Mouse (Mus musculus): ENCODE data around the gene Gm20388. TPM values are rescaled to one million over a fixed set of nuclear protein-coding genes. Genes with fewer than 3 reads are reported as not detected.

Gm20388 gene
- polyA plus RNA-seq, 1 experiment from 2014 or later, result not detected

DNA sequence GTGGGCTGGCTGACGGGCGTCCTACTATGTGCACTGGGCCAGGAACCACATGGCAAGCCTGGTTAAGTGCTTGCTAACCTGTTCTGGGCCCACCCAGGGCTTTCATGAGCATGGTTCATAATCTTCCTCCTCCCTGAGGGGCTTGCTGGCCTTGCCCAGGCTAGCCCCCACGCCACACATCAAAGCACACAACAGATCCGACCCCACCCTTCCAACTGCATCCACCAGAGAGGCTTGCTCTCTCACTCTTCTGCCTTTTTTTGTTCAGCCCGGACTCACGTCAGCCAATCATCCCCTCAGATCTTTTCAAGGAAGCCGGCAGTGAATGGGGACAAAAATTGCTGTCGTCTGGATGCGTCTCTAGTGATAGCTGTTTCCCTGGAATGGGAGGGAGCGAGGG lies 430.5 kb downstream of the Gm20388 start:
- Histone ChIP-seq H3K4me2 (no peak overlapping the region), H3K36me3 (no peaks in the 10 kb centered on the region), H3K27ac (replicated peaks) (no peak overlapping the region), H3K27me3 (replicated peaks) (no peaks in the 10 kb centered on the region), H3K4me1 (peaks cover 51% of the 10 kb centered on the region), H3K4me3 (no peak overlapping the region), H3K9me3 (no peaks in the 10 kb centered on the region), H3K9ac (no peak overlapping the region)
- no peak for ATAC-seq (ENCODE audit: extremely low read depth, insufficient number of reproducible peaks, low FRiP score, low TSS enrichment)
- 70% methylated on average over 10 of the region's 10 CpGs for WGBS

DNA sequence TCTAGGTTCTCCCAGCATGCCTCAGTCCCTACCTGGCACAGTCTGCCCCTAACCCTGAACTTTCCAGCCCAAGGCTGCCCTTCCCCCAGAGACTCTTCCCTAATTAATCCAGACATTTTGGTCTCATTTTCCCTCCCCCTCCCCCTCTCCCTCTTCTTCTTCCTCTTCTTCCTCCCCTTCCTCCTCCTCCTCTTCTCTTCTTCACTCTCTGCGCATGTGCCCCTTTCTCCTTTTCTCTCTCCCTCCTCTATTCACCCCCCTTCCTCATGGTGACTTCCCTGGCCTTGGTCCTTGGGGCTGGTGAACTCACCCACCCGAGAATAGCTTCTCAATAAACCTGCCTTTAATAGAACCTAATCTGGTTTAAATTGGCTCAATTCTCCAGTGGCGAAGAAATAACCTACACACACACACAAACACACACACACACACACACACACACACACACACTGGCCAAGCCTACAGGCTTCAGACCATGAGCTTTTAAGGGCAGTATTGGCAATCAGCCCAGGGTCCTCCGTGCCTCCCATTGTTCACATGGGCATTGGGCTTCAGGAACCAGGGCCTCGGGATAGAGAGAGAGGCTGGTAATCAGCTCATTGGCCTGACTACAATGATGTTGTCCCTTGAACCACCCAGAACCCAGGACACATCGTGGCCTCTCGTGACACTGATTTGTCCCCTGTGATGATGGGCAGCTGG lies 432.4 kb downstream of the Gm20388 start:
- no peak for ATAC-seq (ENCODE audit: extremely low read depth, insufficient number of reproducible peaks, low FRiP score, low TSS enrichment)
- H3K4me2 ChIP-seq, result no peak overlapping the region
- H3K9ac ChIP-seq, result peak overlapping the region; percentile 47
- H3K4me3 ChIP-seq, result no peak overlapping the region
- H3K9me3 ChIP-seq, result no peaks in the 10 kb centered on the region
- peaks cover 3% of the 10 kb centered on the region; the same call in 1 of the 2 replicates for H3K27me3 ChIP-seq (replicated peaks)
- H3K27ac ChIP-seq (replicated peaks), result no peak overlapping the region
- H3K36me3 ChIP-seq, result no peaks in the 10 kb centered on the region
- WGBS, result 60% methylated on average over 7 of the region's 7 CpGs
- H3K4me1 ChIP-seq, result peaks cover 63% of the 10 kb centered on the region

DNA sequence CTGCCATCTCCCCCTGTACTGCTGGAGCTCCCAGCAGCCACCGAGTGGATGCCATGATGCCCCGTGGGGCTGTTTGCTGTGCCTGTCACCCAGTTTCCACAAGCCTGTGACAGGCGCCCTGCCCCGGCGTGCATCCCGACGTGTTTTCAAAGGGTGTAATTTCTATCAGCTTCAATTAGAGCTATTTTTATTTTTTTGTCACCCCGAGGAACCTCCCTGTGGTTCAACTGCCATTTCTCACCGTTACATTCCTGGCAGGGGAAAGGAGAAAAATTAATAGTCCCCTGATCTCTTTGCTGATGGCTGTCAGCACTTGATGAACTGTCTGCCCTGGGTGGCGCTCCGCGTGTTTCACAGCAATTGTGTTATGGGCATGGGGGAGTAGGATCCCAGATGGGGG lies 432.9 kb downstream of the Gm20388 start:
- no peak for ATAC-seq (ENCODE audit: extremely low read depth, insufficient number of reproducible peaks, low FRiP score, low TSS enrichment)
- H3K4me1 ChIP-seq, result peaks cover 63% of the 10 kb centered on the region

DNA sequence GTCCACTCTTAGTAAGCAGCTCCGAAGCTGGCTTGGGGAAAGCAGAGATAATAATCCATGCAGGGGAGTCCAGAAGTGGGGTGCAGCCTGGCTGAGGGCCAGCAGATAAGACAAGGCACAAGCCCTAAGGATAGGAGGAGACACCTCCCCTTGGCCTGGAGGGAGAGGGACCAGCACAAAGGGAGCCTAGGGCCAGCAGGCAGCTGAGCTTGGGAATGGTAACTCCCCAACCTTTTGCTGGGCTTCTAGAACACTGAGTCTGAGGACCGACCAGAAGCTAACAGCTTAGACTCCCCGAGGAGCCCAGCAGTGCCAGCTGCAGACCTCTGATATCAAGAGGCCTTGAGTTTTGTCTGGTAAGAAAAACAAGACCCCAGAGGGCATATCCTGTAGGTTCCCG lies 433.5 kb downstream of the Gm20388 start:
- no peak overlapping the region for H3K4me2 ChIP-seq
- peaks cover 61% of the 10 kb centered on the region for H3K4me1 ChIP-seq
- H3K9ac ChIP-seq, result peak overlapping the region; percentile 39; the same call in 1 of the 2 replicates
- ATAC-seq (ENCODE audit: extremely low read depth, insufficient number of reproducible peaks, low FRiP score, low TSS enrichment), result no peak
- 11% methylated on average over 4 of the region's 4 CpGs for WGBS
- H3K4me3 ChIP-seq, result no peak overlapping the region
- no peaks in the 10 kb centered on the region for H3K9me3 ChIP-seq
- H3K27ac ChIP-seq (replicated peaks), result no peak overlapping the region
- H3K27me3 ChIP-seq (replicated peaks), result peaks cover 5% of the 10 kb centered on the region; the same call in 1 of the 2 replicates
- H3K36me3 ChIP-seq, result no peaks in the 10 kb centered on the region

More for the DNA sequence above, 432.9 kb downstream of the Gm20388 start:
- Histone ChIP-seq H3K27ac (replicated peaks) (no peak overlapping the region), H3K4me2 (no peak overlapping the region), H3K36me3 (no peaks in the 10 kb centered on the region), H3K9me3 (no peaks in the 10 kb centered on the region), H3K27me3 (replicated peaks) (peaks cover 5% of the 10 kb centered on the region; the same call in 1 of the 2 replicates), H3K4me3 (no peak overlapping the region), H3K9ac (peak overlapping the region; percentile 47; the same call in 1 of the 2 replicates)
- WGBS, result 67% methylated on average over 12 of the region's 12 CpGs

DNA sequence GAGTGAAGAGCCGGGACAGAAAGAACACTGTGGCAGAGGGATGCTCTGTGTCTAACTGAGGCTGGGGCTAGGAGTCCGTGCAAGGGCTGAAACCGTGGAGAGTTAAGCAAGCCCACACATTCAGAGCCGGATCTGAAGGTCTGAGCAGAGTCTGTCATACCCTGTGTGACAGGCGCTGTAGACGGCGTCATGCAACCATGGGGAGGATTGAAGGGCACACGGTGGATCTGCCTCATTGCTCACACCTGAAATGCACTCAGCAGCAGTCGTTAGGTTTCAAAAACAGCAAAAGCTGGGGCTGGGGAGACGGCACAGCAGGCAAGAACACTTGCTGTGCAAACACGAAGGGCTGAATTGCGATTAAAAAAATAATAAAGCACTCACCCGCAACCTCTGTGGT lies 433.9 kb downstream of the Gm20388 start:
- Histone ChIP-seq H3K4me3 (no peak overlapping the region), H3K36me3 (no peaks in the 10 kb centered on the region), H3K4me2 (no peak overlapping the region), H3K27ac (replicated peaks) (no peak overlapping the region), H3K4me1 (peaks cover 57% of the 10 kb centered on the region), H3K9me3 (no peaks in the 10 kb centered on the region), H3K9ac (peak overlapping the region; percentile 39; the same call in 1 of the 2 replicates), H3K27me3 (replicated peaks) (peaks cover 5% of the 10 kb centered on the region; the same call in 1 of the 2 replicates)
- ATAC-seq (ENCODE audit: extremely low read depth, insufficient number of reproducible peaks, low FRiP score, low TSS enrichment), result no peak
- 39% methylated on average over 13 of the region's 13 CpGs for WGBS

DNA sequence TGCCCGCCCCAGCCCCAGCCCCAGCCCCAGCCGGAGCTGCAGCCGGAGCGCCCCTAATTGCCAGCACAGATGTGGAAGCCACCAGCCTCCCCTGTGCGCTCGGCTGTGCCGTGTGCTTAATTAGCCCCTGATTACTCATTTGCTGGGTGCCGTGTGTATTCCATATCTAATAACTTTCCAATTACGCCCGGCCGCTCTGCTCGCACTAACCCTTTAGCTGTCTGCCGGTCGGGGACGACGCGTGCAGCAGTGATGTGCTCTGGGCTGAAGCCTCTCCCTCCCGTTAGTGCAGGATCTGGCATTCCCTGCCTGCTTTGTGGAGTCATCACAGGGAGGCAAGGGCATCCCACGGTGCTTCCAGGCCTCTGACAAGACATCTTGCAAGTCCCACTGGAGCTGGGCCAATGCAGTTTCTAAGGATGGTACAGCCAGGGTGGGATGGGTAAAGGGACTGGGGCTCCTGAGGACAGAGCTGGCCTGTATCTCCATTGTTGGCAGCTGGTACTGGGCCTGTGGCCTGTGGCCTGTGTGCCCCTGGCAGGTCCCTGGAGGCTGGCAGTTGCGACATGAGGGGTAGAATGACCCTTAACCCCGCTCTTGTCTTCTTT lies 437.2 kb downstream of the Gm20388 start:
- peaks cover 45% of the 10 kb centered on the region for H3K4me1 ChIP-seq
- ATAC-seq (ENCODE audit: extremely low read depth, insufficient number of reproducible peaks, low FRiP score, low TSS enrichment), result no peak
- H3K9ac ChIP-seq, result no peak overlapping the region
- no peak overlapping the region for H3K27ac ChIP-seq (replicated peaks)
- H3K36me3 ChIP-seq, result no peaks in the 10 kb centered on the region
- 84% methylated on average over 21 of the region's 21 CpGs for WGBS
- peaks cover 9% of the 10 kb centered on the region; the same call in 1 of the 2 replicates for H3K27me3 ChIP-seq (replicated peaks)
- H3K4me2 ChIP-seq, result no peak overlapping the region
- no peaks in the 10 kb centered on the region for H3K9me3 ChIP-seq
- no peak overlapping the region for H3K4me3 ChIP-seq

DNA sequence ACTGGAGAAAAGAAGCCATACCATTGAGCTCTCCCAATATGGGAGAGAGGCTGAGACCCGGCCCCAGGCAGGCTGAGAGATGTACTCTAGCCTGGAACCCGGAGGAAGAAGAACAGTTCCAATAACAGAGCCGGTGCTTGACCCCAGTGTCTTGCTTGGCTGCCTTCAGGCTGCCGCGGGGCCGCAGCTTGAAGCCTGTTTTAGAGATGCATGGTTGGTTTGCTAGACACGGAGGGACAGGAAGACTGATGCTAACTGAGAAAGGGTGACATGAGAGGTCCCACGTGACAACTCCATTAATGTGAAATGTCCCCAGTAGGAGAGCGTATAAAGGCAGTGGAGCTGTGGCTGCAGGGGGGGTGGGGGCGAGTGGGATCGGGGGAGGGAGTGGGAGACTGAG lies 438.3 kb downstream of the Gm20388 start:
- 58% methylated on average over 11 of the region's 11 CpGs for WGBS
- no peak for ATAC-seq (ENCODE audit: extremely low read depth, insufficient number of reproducible peaks, low FRiP score, low TSS enrichment)
- no peaks in the 10 kb centered on the region for H3K36me3 ChIP-seq
- no peak overlapping the region for H3K27ac ChIP-seq (replicated peaks)
- H3K4me2 ChIP-seq, result no peak overlapping the region
- peaks cover 40% of the 10 kb centered on the region for H3K4me1 ChIP-seq
- H3K9ac ChIP-seq, result 0 out of 2 replicates have a peak overlapping the region, but pooled peaks have one; percentile 8
- peaks cover 15% of the 10 kb centered on the region; the same call in 1 of the 2 replicates for H3K27me3 ChIP-seq (replicated peaks)
- H3K4me3 ChIP-seq, result no peak overlapping the region
- no peaks in the 10 kb centered on the region for H3K9me3 ChIP-seq

DNA sequence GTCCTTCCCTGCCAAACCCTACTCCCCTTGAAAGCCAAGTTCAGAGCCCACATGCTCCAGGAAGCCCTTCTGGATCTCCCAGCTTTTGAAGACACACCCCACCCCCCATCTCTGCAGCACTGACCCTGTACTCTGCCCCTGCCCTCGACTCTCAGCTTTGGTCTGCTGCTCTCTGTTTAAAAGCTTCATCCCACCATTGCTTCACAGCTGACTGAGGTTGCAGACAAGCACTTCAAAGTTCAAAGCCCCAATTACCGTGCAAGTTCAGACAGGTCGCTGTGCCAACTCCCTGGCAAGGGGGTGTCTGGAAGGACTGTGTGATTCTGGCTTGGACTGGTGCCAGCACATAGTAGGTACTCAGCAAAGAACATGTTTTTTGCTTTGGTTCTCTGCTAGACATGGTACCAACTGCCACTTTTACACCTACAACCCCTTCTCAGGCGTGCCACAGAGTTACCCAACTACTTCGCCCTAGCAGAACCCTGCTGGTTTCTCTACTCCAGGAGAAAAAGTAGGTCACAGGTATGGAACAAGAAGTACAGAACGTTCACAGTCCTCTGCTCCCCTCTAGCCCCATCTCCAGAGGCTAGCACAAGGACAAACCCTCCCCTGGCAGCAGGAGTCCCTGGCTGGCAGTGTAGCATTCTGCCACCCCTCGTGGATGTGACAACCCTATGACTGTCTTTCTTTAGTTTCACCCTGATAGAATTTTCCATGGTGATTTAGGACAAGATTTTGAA lies 440.9 kb downstream of the Gm20388 start:
- Histone ChIP-seq H3K9me3 (no peaks in the 10 kb centered on the region), H3K4me2 (no peak overlapping the region), H3K27me3 (replicated peaks) (peaks cover 15% of the 10 kb centered on the region; the same call in 1 of the 2 replicates), H3K4me1 (peaks cover 31% of the 10 kb centered on the region), H3K36me3 (no peaks in the 10 kb centered on the region), H3K9ac (no peak overlapping the region), H3K27ac (replicated peaks) (no peak overlapping the region), H3K4me3 (no peak overlapping the region)
- WGBS, result 57% methylated on average over 7 of the region's 7 CpGs
- no peak for ATAC-seq (ENCODE audit: extremely low read depth, insufficient number of reproducible peaks, low FRiP score, low TSS enrichment)

DNA sequence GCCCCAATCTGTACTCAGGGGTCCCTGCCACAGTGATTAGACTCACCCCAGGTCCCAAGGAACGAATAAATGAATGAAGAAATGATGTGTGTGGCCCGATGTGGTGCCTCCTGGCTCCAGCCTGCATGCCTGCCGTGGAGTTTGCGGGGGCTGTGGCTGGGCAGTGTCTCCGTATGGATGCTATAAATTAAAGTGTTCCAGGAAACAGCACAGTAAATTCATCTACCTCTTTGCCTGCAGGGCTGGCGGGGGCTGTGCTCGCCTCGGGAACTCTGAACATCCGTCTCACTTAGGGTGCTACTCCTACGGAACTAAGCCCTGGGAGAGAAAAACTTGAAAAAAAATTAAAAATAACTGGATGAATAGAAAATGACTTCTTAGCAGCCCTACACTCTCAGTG lies 441.5 kb downstream of the Gm20388 start:
- no peak overlapping the region for H3K9ac ChIP-seq
- no peaks in the 10 kb centered on the region for H3K9me3 ChIP-seq
- no peak overlapping the region for H3K27ac ChIP-seq (replicated peaks)
- H3K27me3 ChIP-seq (replicated peaks), result peaks cover 15% of the 10 kb centered on the region; the same call in 1 of the 2 replicates
- peaks cover 25% of the 10 kb centered on the region for H3K4me1 ChIP-seq
- ATAC-seq (ENCODE audit: extremely low read depth, insufficient number of reproducible peaks, low FRiP score, low TSS enrichment), result no peak
- WGBS, result 66% methylated on average over 10 of the region's 10 CpGs
- H3K4me3 ChIP-seq, result no peak overlapping the region
- no peak overlapping the region for H3K4me2 ChIP-seq
- no peaks in the 10 kb centered on the region for H3K36me3 ChIP-seq

DNA sequence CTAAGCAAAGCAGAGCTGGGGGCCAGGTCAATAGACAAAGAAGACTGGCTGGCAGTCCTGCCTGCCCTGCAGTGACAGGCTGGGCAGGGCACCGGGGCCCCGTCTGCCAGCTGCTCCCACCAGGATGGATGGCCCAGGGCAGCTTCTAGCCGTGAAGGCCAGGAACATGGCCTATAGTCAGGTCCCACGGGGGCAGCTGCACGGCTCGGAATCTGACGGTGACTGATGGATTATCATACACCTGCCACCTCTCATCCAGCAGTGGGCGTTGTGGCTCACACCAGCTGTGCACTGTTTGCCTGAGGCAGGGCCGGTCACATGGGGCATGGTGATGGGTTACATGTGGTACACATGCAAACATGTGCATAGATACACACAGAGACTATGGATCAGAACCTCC lies 445.4 kb downstream of the Gm20388 start:
- Histone ChIP-seq H3K9me3 (no peaks in the 10 kb centered on the region), H3K27ac (replicated peaks) (no peak overlapping the region), H3K4me3 (no peak overlapping the region), H3K4me2 (no peak overlapping the region), H3K27me3 (replicated peaks) (peaks cover 14% of the 10 kb centered on the region; the same call in 1 of the 2 replicates), H3K36me3 (no peaks in the 10 kb centered on the region), H3K9ac (no peak overlapping the region), H3K4me1 (peaks cover 24% of the 10 kb centered on the region)
- WGBS, result 72% methylated on average over 9 of the region's 9 CpGs
- ATAC-seq (ENCODE audit: extremely low read depth, insufficient number of reproducible peaks, low FRiP score, low TSS enrichment), result no peak

DNA sequence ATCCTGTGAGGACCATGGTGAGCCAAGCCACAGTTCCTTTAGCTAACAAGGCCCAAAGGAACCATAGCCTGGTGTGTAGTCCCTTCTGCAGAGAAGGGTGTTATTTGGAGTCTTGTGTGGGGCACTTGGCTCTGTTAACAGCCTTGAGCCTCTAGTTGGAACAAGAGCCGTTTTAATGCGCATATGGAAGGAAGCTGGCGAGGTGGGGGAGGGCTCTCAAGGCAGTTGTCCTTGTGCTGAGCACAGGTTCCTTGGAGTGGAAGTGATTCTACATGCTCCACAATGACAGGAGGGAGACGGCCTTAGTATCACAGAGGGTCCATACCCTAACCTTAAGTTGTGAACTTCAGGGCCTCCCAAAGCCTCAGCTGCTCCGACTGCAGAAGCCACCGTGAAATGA lies 446.9 kb downstream of the Gm20388 start:
- Histone ChIP-seq H3K4me2 (no peak overlapping the region), H3K4me3 (no peak overlapping the region), H3K9me3 (no peaks in the 10 kb centered on the region), H3K4me1 (peaks cover 21% of the 10 kb centered on the region), H3K9ac (no peak overlapping the region), H3K27me3 (replicated peaks) (peaks cover 14% of the 10 kb centered on the region; the same call in 1 of the 2 replicates), H3K36me3 (no peaks in the 10 kb centered on the region), H3K27ac (replicated peaks) (no peak overlapping the region)
- WGBS, result 82% methylated on average over 6 of the region's 6 CpGs
- no peak for ATAC-seq (ENCODE audit: extremely low read depth, insufficient number of reproducible peaks, low FRiP score, low TSS enrichment)

Data from heart, embryonic 13.5 days (tissue).